In the genomic region with DNA sequence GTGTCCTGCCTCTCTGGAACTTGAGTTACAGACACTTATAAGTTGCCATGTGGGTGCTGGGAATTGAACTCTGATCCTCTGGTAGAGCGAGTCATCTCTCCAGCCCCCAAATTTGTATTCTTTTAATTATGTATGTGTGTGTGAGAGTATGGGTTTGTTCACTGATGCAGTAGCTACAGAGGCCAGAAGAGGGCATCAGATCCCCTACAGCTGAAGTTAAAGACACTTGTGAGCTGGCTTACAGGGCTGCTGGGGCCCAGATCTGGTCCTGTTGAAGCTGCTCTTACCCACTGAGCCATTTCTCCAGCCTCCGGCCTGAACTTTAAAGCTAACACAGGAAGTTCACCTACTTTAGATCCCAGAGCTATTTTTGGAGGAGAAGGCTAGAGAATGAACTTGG, we compare ENCODE assay signal across 16 mouse cellular contexts. TPM values are rescaled to one million over a fixed set of nuclear protein-coding genes. Genes with fewer than 3 reads are reported as not detected.
DNase-seq lines count a peak whose midpoint lies in the region; ATAC-seq and TF ChIP-seq lines count a peak whose summit lies in the region.
"Had no signal": no experiment of that assay in that cellular context is flagged by ENCODE, and none has a peak within 500 bp of the region (broad histone marks: within the 10 kb centered on the region; RNA-seq: fewer than 3 reads in every experiment).

No protein-coding gene starts in this region.

- no peak for TF ChIP-seq EP300 in MEL (IDR thresholded peaks at IDR 0.05; ENCODE audit: low read depth in 1 of 2, low read length in 2 of 2)

- no peak overlapping the region for H3K9ac ChIP-seq in lung, embryonic 14.5 days
- no peak overlapping the region for H3K9ac ChIP-seq in MEL (ENCODE audit: control insufficient read depth, low read depth, low read length, poor library complexity, severe bottlenecking)
- H3K9ac ChIP-seq: hindbrain, embryonic 14.5 days; limb, embryonic 12.5 days had no signal

- TF ChIP-seq CTCF in lung, embryonic 14.5 days (IDR thresholded peaks at IDR 0.05; ENCODE audit: low read depth): peak; percentile 26
- TF ChIP-seq CTCF in lung, adult 2 months (IDR thresholded peaks at IDR 0.05; ENCODE audit: insufficient read depth, low read length): no peak
- peak; percentile 18 to 32 (median 21); a peak in 5 of 6 replicates for TF ChIP-seq CTCF in MEL (IDR thresholded peaks at IDR 0.05 in 2 of 3, conservative IDR thresholded peaks at IDR 0.05 in 1 of 3; ENCODE audit: control insufficient read depth in 1 of 3, insufficient read depth in 1 of 3, low read depth in 2 of 3, low read length in 3 of 3, poor library complexity in 1 of 3, severe bottlenecking in 1 of 3)
- no peak for TF ChIP-seq CTCF in gastrocnemius, adult 2 months (IDR thresholded peaks at IDR 0.05)

- H3K4me1 ChIP-seq in lung, embryonic 14.5 days (ENCODE audit: insufficient read depth): no peaks in the 10 kb centered on the region
- peaks cover 7% of the 10 kb centered on the region for H3K4me1 ChIP-seq in lung, adult 2 months (ENCODE audit: control insufficient read depth, insufficient read depth, low read length)
- no peaks in the 10 kb centered on the region for H3K4me1 ChIP-seq in MEL (ENCODE audit: control insufficient read depth in 1 of 2, insufficient read depth in 2 of 2, low read length in 2 of 2)

- H3K27ac ChIP-seq in lung, embryonic 14.5 days (ENCODE audit: low read depth): no peak overlapping the region
- H3K27ac ChIP-seq in MEL (ENCODE audit: control insufficient read depth, low read depth, low read length): no peak overlapping the region
- H3K27ac ChIP-seq in gastrocnemius, adult 2 months: no peak overlapping the region
- H3K27ac ChIP-seq: hindbrain, embryonic 14.5 days; left cerebral cortex, adult 2 months; limb, embryonic 12.5 days had no signal

- intact Hi-C loops in gastrocnemius, adult 2 months (cut with DNase I): no loop called here

- H3K79me2 ChIP-seq in MEL (ENCODE audit: control insufficient read depth, insufficient read depth, low read length, poor library complexity): no peaks in the 10 kb centered on the region

- no peak overlapping the region for H3K4me2 ChIP-seq in lung, embryonic 14.5 days
- H3K4me2 ChIP-seq: hindbrain, embryonic 14.5 days; limb, embryonic 12.5 days had no signal

- no peak for TF ChIP-seq POLR2A in lung, adult 2 months (IDR thresholded peaks at IDR 0.05; ENCODE audit: borderline replicate concordance, extremely low read depth, low read depth, low read length)
- TF ChIP-seq POLR2A in MEL (IDR thresholded peaks at IDR 0.05; ENCODE audit: control insufficient read depth in 1 of 2, insufficient read depth in 1 of 2, low read depth in 1 of 2, low read length in 2 of 2, poor library complexity in 1 of 2): no peak

- H3K9me3 ChIP-seq in lung, embryonic 14.5 days (ENCODE audit: low read depth, low read length): no peaks in the 10 kb centered on the region
- H3K9me3 ChIP-seq in MEL (replicated peaks; ENCODE audit: insufficient read depth, low read length): no peaks in the 10 kb centered on the region
- H3K9me3 ChIP-seq: limb, embryonic 12.5 days; megakaryocyte, embryonic 14.5 days had no signal

- DNase-seq in cerebellum, adult 9-10 months: peak; percentile 9
- no peak for DNase-seq in cerebellum, postnatal 36 days
- DNase-seq in lung, embryonic 14.5 days: no peak
- DNase-seq in lung, adult 2 months: no peak
- DNase-seq in MEL (ENCODE audit: low read depth, low spot score): peak; percentile 50
- no peak for DNase-seq in gastrocnemius, adult 2 months
- DNase-seq in heart, adult 18-20 months: no peak
- DNase-seq: cerebellum, adult 11-12 months; kidney, adult 8-10 months; lung, adult 18-20 months; spleen, adult 18-20 months had no signal

- no peak overlapping the region for H3K4me3 ChIP-seq in lung, embryonic 14.5 days (ENCODE audit: low read depth, low read length)
- H3K4me3 ChIP-seq in lung, adult 2 months (replicated peaks; ENCODE audit: extremely low read depth, low read depth, low read length): no peak overlapping the region
- H3K4me3 ChIP-seq in MEL (ENCODE audit: control insufficient read depth in 1 of 2, insufficient read depth in 1 of 2, low read depth in 2 of 2, low read length in 2 of 2): no peak overlapping the region
- no peak overlapping the region for H3K4me3 ChIP-seq in gastrocnemius, adult 2 months
- H3K4me3 ChIP-seq: left cerebral cortex, adult 2 months; limb, embryonic 12.5 days; megakaryocyte, embryonic 14.5 days had no signal

- no peaks in the 10 kb centered on the region for H3K36me3 ChIP-seq in lung, embryonic 14.5 days (ENCODE audit: insufficient read depth)
- no peaks in the 10 kb centered on the region for H3K36me3 ChIP-seq in MEL (ENCODE audit: control insufficient read depth in 1 of 2, insufficient read depth in 2 of 2, low read length in 2 of 2)
- H3K36me3 ChIP-seq: limb, embryonic 12.5 days had no signal

- WGBS in lung, embryonic 14.5 days: 91% methylated on average over 2 of the region's 2 CpGs
- WGBS in lung, adult 2 months: 90% methylated on average over 2 of the region's 2 CpGs

- no peak for ATAC-seq in lung, embryonic 14.5 days (ENCODE audit: insufficient read depth)
- peak; percentile 44; the same call in 1 of the 2 replicates for ATAC-seq in megakaryocyte, adult 5-6 weeks (ENCODE audit: poor library complexity, severe bottlenecking)

- peak; percentile 25 for TF ChIP-seq RAD21 in MEL (IDR thresholded peaks at IDR 0.05; ENCODE audit: low read depth, low read length)

- no peaks in the 10 kb centered on the region for H3K27me3 ChIP-seq in lung, embryonic 14.5 days (ENCODE audit: insufficient read depth, low read length)
- H3K27me3 ChIP-seq in MEL (ENCODE audit: control insufficient read depth in 1 of 2, insufficient read depth in 2 of 2, low read length in 2 of 2): no peaks in the 10 kb centered on the region; a peak in 1 of 4 replicates
- H3K27me3 ChIP-seq: limb, embryonic 12.5 days had no signal

TF ChIP-seq in MEL, 35 proteins besides CTCF, POLR2A, EP300 and RAD21:
- no peak for TF ChIP-seq POLR2AphosphoS2 (IDR thresholded peaks at IDR 0.05; ENCODE audit: low read length)
- no peak for TF ChIP-seq TBP (IDR thresholded peaks at IDR 0.05; ENCODE audit: low read depth, low read length)
- peak; percentile 24; the same call in 1 of the 2 replicates for TF ChIP-seq SMC3 (IDR thresholded peaks at IDR 0.05; ENCODE audit: low read depth, low read length)

RNA-seq across cellular contexts. Expression of a gene that starts 14.9 kb away (rescaled TPM):
- 46.2 and 49.5 TPM in 2 replicates for polyA plus RNA-seq in lung, embryonic 14.5 days (2014; fragmentation: Nextera tagmentation; extraction: Ambion mirVana)
- polyA plus RNA-seq in lung, adult 2 months (2012; rRNA removed): 57.2 and 65.6 TPM in 2 replicates
- 45.3 and 45.7 TPM in 2 replicates for total RNA-seq in MEL (2012; rRNA removed)
- polyA plus RNA-seq in MEL (2012; ENCODE audit: insufficient read depth in 1 of 2, insufficient read length in 2 of 2, low read depth in 1 of 2, low replicate concordance in 2 of 2, missing spikeins in 1 of 2): 10 to 100 TPM in 1 of 2 experiments, not detected in 1; 68.9 TPM
- 109 and 112 TPM in 2 replicates for total RNA-seq in megakaryocyte, adult 5-6 weeks (2015)
- 156 and 160 TPM in 2 replicates for total RNA-seq in megakaryocyte, adult 5-6 weeks (2017)
- total RNA-seq in gastrocnemius, adult 2 months (2021): 1 to 10 TPM; 3.5 to 4.8 TPM
- total RNA-seq in heart, adult 18-20 months (2021): 1 to 10 TPM; 4.4 to 6.2 TPM

Comparison
In these comparisons a context has a peak if more than half of its experiments do, and no peak if none do; other contexts are left out.
1. DNase-seq: peak in cerebellum, adult 9-10 months (single experiment) and MEL (single experiment); none in cerebellum, postnatal 36 days (0 of 2), lung, embryonic 14.5 days (single experiment), lung, adult 2 months (single experiment), gastrocnemius, adult 2 months (single experiment) and heart, adult 18-20 months (0 of 2).
2. CTCF ChIP-seq: peak in lung, embryonic 14.5 days (single experiment) and MEL (3 of 3); none in lung, adult 2 months (single experiment) and gastrocnemius, adult 2 months (single experiment).